Comparison of ENCODE assay signal across 8 mouse cellular contexts in the genomic region with DNA sequence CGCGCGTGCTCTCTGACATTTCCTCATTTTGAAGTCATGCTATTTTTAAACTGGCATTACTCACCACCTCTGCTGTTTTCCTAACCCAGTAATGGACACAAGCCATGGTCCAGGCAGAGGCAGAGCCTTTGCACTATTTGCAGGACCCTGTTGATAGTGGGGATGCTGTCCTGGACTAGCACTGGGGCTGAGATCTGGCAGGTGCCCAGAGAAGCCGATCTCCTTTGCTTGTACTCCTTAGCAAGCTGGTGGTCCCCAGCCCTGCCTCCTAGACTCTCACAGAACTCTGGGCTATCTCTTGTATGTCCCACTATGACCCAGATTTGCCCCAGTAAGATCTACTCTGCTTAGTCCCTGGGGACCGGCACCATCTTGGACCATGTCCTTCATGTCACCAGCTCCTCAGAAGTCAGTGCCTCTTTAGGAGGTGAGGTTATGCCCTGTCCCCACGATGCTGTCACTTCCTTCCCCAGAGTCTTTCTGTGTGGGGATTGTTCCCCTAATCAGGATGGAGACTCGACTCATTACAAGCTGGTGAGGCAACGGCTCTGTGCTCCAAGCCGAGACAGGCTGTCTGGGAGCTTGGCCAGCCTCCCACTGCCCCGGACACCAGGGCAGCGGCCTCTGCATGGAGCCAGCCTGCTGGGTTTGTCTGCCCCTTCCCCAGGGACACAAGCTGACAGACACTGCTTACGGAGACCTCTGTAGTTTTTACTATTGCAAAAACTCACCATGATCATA.
DNase-seq lines count a peak whose midpoint lies in the region; ATAC-seq and TF ChIP-seq lines count a peak whose summit lies in the region.

No protein-coding gene starts in this region.

- CTCF ChIA-PET in Patski (lab: Charles Lee), result interaction anchor here (1.0 kb wide), 1 partner anchor 13 kb away, joined by 3 read pairs; no protein-coding TSS in a partner anchor

- no peaks in the 10 kb centered on the region for H3K27me3 ChIP-seq in Patski

- no peak for TF ChIP-seq CTCF in Patski (IDR thresholded peaks at IDR 0.05)

- in situ Hi-C loops in Patski (cut with MboI; ENCODE audit: low pct_unique_long_range_greater_than_20kb), result no loop called here

- intact Hi-C loops in heart, postnatal 25 days (cut with DNase I), result no loop called here

- peak; percentile 57 for ATAC-seq in Patski
- no peak for ATAC-seq in CD4-positive, CD25-positive, alpha-beta regulatory T cell, adult 4 months

- peak; percentile 95 for DNase-seq in heart, adult 11 months
- no peak for DNase-seq in heart, postnatal 25 days (ENCODE audit: low spot score)
- DNase-seq in Patski (ENCODE audit: low read depth, low spot score), result no peak
- peak; percentile 54 to 64 for DNase-seq in cerebellum, postnatal 10 days
- DNase-seq in heart, postnatal 4 days, result peak; percentile 66
- DNase-seq in layer of hippocampus, adult 18-20 months (ENCODE audit: low spot score in 2 of 2), result no peak
- no peak for DNase-seq in layer of hippocampus, adult 11-12 months (ENCODE audit: low spot score)

- POLR2A ChIA-PET in Patski (lab: Charles Lee), result no interaction called here

Comparison
In these comparisons a context has a peak if more than half of its experiments do, and no peak if none do; other contexts are left out.
1. DNase-seq: peak in heart, adult 11 months (single experiment), cerebellum, postnatal 10 days (2 of 2) and heart, postnatal 4 days (single experiment); none in heart, postnatal 25 days (single experiment), Patski (single experiment), layer of hippocampus, adult 18-20 months (0 of 2) and layer of hippocampus, adult 11-12 months (single experiment).